Mouse (Mus musculus): ENCODE results near the gene Selenbp2.
A peak's percentile ranks its signal among the peaks of the same experiment; 100 is the strongest.

GRCm38 (mm10) chr3:94679351-94679841, 14.0 kb upstream of the Selenbp2 start:
- TF ChIP-seq CTCF (IDR thresholded peaks at IDR 0.05; ENCODE audit: low read depth): no peak
- peak; percentile 87 for TF ChIP-seq EP300 (optimal IDR thresholded peaks at IDR 0.05)

All from stomach, postnatal 0 days (tissue).